12 mouse cellular contexts compared by ENCODE assay signal in genomic region chr13:41085140-41085539, GRCm38 (mm10). TPM values are rescaled to one million over a fixed set of nuclear protein-coding genes. Genes with fewer than 3 reads are reported as not detected.
DNase-seq lines count a peak whose midpoint lies in the region; ATAC-seq and TF ChIP-seq lines count a peak whose summit lies in the region.
"Had no signal": no experiment of that assay in that cellular context is flagged by ENCODE, and none has a peak within 500 bp of the region (broad histone marks: within the 10 kb centered on the region; RNA-seq: fewer than 3 reads in every experiment).

No protein-coding gene starts in this region.

- no peaks in the 10 kb centered on the region for H3K36me3 ChIP-seq in forebrain, embryonic 14.5 days (ENCODE audit: control insufficient read depth, insufficient read depth, low read length)
- H3K36me3 ChIP-seq in forebrain, embryonic 12.5 days (replicated peaks), result no peaks in the 10 kb centered on the region
- no peaks in the 10 kb centered on the region for H3K36me3 ChIP-seq in liver, embryonic 14.5 days (replicated peaks; ENCODE audit: control insufficient read depth, insufficient read depth, low read depth)
- no peaks in the 10 kb centered on the region for H3K36me3 ChIP-seq in liver, embryonic 12.5 days

- H3K4me1 ChIP-seq in forebrain, embryonic 14.5 days (ENCODE audit: control insufficient read depth, insufficient read depth, low read length), result no peaks in the 10 kb centered on the region
- no peaks in the 10 kb centered on the region for H3K4me1 ChIP-seq in forebrain, embryonic 12.5 days
- H3K4me1 ChIP-seq in liver, embryonic 14.5 days (replicated peaks; ENCODE audit: control insufficient read depth in 2 of 2, insufficient read depth in 2 of 2, low read length in 1 of 2), result no peaks in the 10 kb centered on the region
- peaks cover 2% of the 10 kb centered on the region; the same call in 1 of the 2 replicates for H3K4me1 ChIP-seq in liver, embryonic 12.5 days

- H3K27ac ChIP-seq in forebrain, embryonic 14.5 days (ENCODE audit: low read depth, low read length), result no peak overlapping the region
- H3K27ac ChIP-seq in forebrain, embryonic 12.5 days, result no peak overlapping the region
- H3K27ac ChIP-seq in liver, embryonic 14.5 days, result no peak overlapping the region
- H3K27ac ChIP-seq in liver, embryonic 12.5 days, result no peak overlapping the region

- 19% methylated on average over 2 of the region's 2 CpGs for WGBS in forebrain, embryonic 14.5 days
- WGBS in forebrain, embryonic 12.5 days, result 30% methylated on average over 2 of the region's 2 CpGs
- WGBS in liver, embryonic 14.5 days (ENCODE audit: insufficient replicate concordance), result 8% methylated on average over 2 of the region's 2 CpGs
- 16% methylated on average over 2 of the region's 2 CpGs for WGBS in liver, embryonic 12.5 days (ENCODE audit: insufficient replicate concordance)

- peak; percentile 59 for DNase-seq in forebrain, embryonic 14.5 days (ENCODE audit: low spot score)
- no peak for DNase-seq in liver, embryonic 14.5 days (ENCODE audit: low read depth in 3 of 3, low spot score in 3 of 3)
- peak; percentile 56 for DNase-seq in ZHBTc4 (ENCODE audit: low read depth, low spot score)
- DNase-seq in naive thymus-derived CD4-positive, alpha-beta T cell, adult 2 months (ENCODE audit: low read depth), result peak; percentile 58
- DNase-seq in right cerebral cortex, postnatal 25 days, result no peak
- DNase-seq in cerebellum, adult 18-20 months, result no peak
- DNase-seq: adrenal gland, postnatal 10 days; lung, adult 2 months had no signal

- no peak overlapping the region for H3K4me2 ChIP-seq in forebrain, embryonic 14.5 days (ENCODE audit: low read length)
- H3K4me2 ChIP-seq in forebrain, embryonic 12.5 days, result no peak overlapping the region
- H3K4me2 ChIP-seq in liver, embryonic 14.5 days (ENCODE audit: low read depth), result no peak overlapping the region
- H3K4me2 ChIP-seq in liver, embryonic 12.5 days, result no peak overlapping the region

- TF ChIP-seq EP300 in liver, embryonic 14.5 days (IDR thresholded peaks at IDR 0.05; ENCODE audit: low read depth), result no peak

- no peak for ATAC-seq in forebrain, embryonic 14.5 days
- ATAC-seq in forebrain, embryonic 12.5 days (ENCODE audit: low FRiP score), result no peak
- no peak for ATAC-seq in liver, embryonic 14.5 days (ENCODE audit: insufficient read depth)
- no peak for ATAC-seq in liver, embryonic 12.5 days

- TF ChIP-seq CTCF in liver, embryonic 14.5 days (IDR thresholded peaks at IDR 0.05; ENCODE audit: low read depth), result peak; percentile 60; the same call in 1 of the 2 replicates

- H3K27me3 ChIP-seq in forebrain, embryonic 14.5 days (replicated peaks; ENCODE audit: control insufficient read depth, insufficient read depth, low read length), result no peaks in the 10 kb centered on the region; the same call in 1 of the 2 replicates
- H3K27me3 ChIP-seq in forebrain, embryonic 12.5 days, result peaks cover 25% of the 10 kb centered on the region
- peaks cover 4% of the 10 kb centered on the region for H3K27me3 ChIP-seq in liver, embryonic 14.5 days (ENCODE audit: control insufficient read depth, insufficient read depth, low read length)
- H3K27me3 ChIP-seq in liver, embryonic 12.5 days (replicated peaks), result peaks cover 36% of the 10 kb centered on the region

- H3K9me3 ChIP-seq in forebrain, embryonic 14.5 days (replicated peaks; ENCODE audit: control insufficient read depth, low read length), result no peaks in the 10 kb centered on the region
- no peaks in the 10 kb centered on the region for H3K9me3 ChIP-seq in forebrain, embryonic 12.5 days
- no peaks in the 10 kb centered on the region for H3K9me3 ChIP-seq in liver, embryonic 14.5 days (ENCODE audit: control insufficient read depth, low read length)
- no peaks in the 10 kb centered on the region for H3K9me3 ChIP-seq in liver, embryonic 12.5 days (replicated peaks)

- H3K9ac ChIP-seq in forebrain, embryonic 14.5 days (ENCODE audit: low read length), result no peak overlapping the region
- H3K9ac ChIP-seq in forebrain, embryonic 12.5 days, result no peak overlapping the region
- H3K9ac ChIP-seq in liver, embryonic 14.5 days (replicated peaks), result no peak overlapping the region
- H3K9ac ChIP-seq in liver, embryonic 12.5 days, result no peak overlapping the region

- no peak overlapping the region for H3K4me3 ChIP-seq in forebrain, embryonic 14.5 days (ENCODE audit: low read depth, low read length)
- no peak overlapping the region for H3K4me3 ChIP-seq in forebrain, embryonic 12.5 days (replicated peaks)
- no peak overlapping the region for H3K4me3 ChIP-seq in liver, embryonic 14.5 days (ENCODE audit: insufficient read depth in 1 of 2, low read depth in 2 of 2, low read length in 2 of 2)
- no peak overlapping the region for H3K4me3 ChIP-seq in liver, embryonic 12.5 days

RNA-seq across cellular contexts. Expression of gene Mak, which starts 5.6 kb away (rescaled TPM):
- polyA plus RNA-seq in forebrain, embryonic 14.5 days (2014; fragmentation: Nextera tagmentation; extraction: Ambion mirVana), result 1.2 and 1.8 TPM in 2 replicates
- 0.78 and 0.91 TPM in 2 replicates for polyA plus RNA-seq in forebrain, embryonic 12.5 days (2016; fragmentation: Nextera tagmentation; extraction: Ambion mirVana)
- 0.03 and 0.09 TPM in 2 replicates for polyA plus RNA-seq in liver, embryonic 14.5 days (2012; rRNA removed)
- polyA plus RNA-seq in liver, embryonic 14.5 days (2014; fragmentation: Nextera tagmentation; extraction: Ambion mirVana), result 0.11 and 0.27 TPM in 2 replicates
- 0.15 and 0.28 TPM in 2 replicates for polyA plus RNA-seq in liver, embryonic 12.5 days (2016; fragmentation: Nextera tagmentation; extraction: Ambion mirVana)
- polyA plus RNA-seq: C2C12 had no signal

RNA-seq across cellular contexts. Expression of gene Gcm2, which starts 25.7 kb away (rescaled TPM):
- not detected in 2 replicates for polyA plus RNA-seq in forebrain, embryonic 14.5 days (2014; fragmentation: Nextera tagmentation; extraction: Ambion mirVana)
- polyA plus RNA-seq in forebrain, embryonic 12.5 days (2016; fragmentation: Nextera tagmentation; extraction: Ambion mirVana), result not detected in 2 replicates
- not detected in 2 replicates for polyA plus RNA-seq in liver, embryonic 14.5 days (2012; rRNA removed)
- polyA plus RNA-seq in liver, embryonic 14.5 days (2014; fragmentation: Nextera tagmentation; extraction: Ambion mirVana), result not detected in 2 replicates
- polyA plus RNA-seq in liver, embryonic 12.5 days (2016; fragmentation: Nextera tagmentation; extraction: Ambion mirVana), result not detected in 2 replicates
- polyA plus RNA-seq: C2C12 had no signal

RNA-seq across cellular contexts. Expression of gene Sycp2l, which starts 29.0 kb away (rescaled TPM):
- 0.08 TPM in 1 of 2 replicates, not detected in the other for polyA plus RNA-seq in forebrain, embryonic 14.5 days (2014; fragmentation: Nextera tagmentation; extraction: Ambion mirVana)
- not detected in 2 replicates for polyA plus RNA-seq in forebrain, embryonic 12.5 days (2016; fragmentation: Nextera tagmentation; extraction: Ambion mirVana)
- polyA plus RNA-seq in liver, embryonic 14.5 days (2012; rRNA removed), result not detected in 2 replicates
- not detected in 2 replicates for polyA plus RNA-seq in liver, embryonic 14.5 days (2014; fragmentation: Nextera tagmentation; extraction: Ambion mirVana)
- not detected in 2 replicates for polyA plus RNA-seq in liver, embryonic 12.5 days (2016; fragmentation: Nextera tagmentation; extraction: Ambion mirVana)
- polyA plus RNA-seq: C2C12; lung, adult 2 months; neural tube, embryonic 11.5 days had no signal

Comparison
In these comparisons a context has a peak if more than half of its experiments do, and no peak if none do; other contexts are left out.
1. DNase-seq: peak in forebrain, embryonic 14.5 days (single experiment), ZHBTc4 (single experiment) and naive thymus-derived CD4-positive, alpha-beta T cell, adult 2 months (single experiment); none in liver, embryonic 14.5 days (0 of 3), right cerebral cortex, postnatal 25 days (single experiment) and cerebellum, adult 18-20 months (0 of 2).